Mouse (Mus musculus) ES-Bruce4 (cell line): Measurements from ENCODE around the gene Slc45a3. TPM values are rescaled to one million over a fixed set of nuclear protein-coding genes. Genes with fewer than 3 reads are reported as not detected.

Experiments used
- H3K27ac ChIP-seq: 2 replicates; pipeline ENCODE4 v1.5.1; 2012; ENCODE audit warnings: low read length, inconsistent platforms; ENCODE audit not compliant: insufficient read depth
- H3K27me3 ChIP-seq: 2 replicates; pipeline ENCODE4 v1.6.1; 2012; ENCODE audit warnings: mild to moderate bottlenecking, low read length, inconsistent platforms; ENCODE audit not compliant: control insufficient read depth, poor library complexity, insufficient read depth, severe bottlenecking
- H3K36me3 ChIP-seq: 2 replicates; pipeline ENCODE4 v1.6.1; 2012; ENCODE audit warnings: inconsistent platforms, mild to moderate bottlenecking, low read length, moderate library complexity; ENCODE audit not compliant: control insufficient read depth, poor library complexity, insufficient read depth, severe bottlenecking
- H3K4me1 ChIP-seq: one replicate; pipeline ENCODE4 v1.8.1; 2011; ENCODE audit warnings: low read length; ENCODE audit not compliant: control insufficient read depth, insufficient read depth
- H3K4me3 ChIP-seq: 2 replicates; pipeline ENCODE4 v1.5.1; 2011; ENCODE audit warnings: low read depth, mild to moderate bottlenecking, low read length
- H3K9ac ChIP-seq: 2 replicates; pipeline ENCODE4 v1.6.1; 2012; ENCODE audit warnings: low read depth, mild to moderate bottlenecking, inconsistent platforms; ENCODE audit not compliant: poor library complexity, severe bottlenecking
- H3K9me3 ChIP-seq: replicated peaks from 2 replicates; pipeline ENCODE4 v1.6.1; 2012; ENCODE audit warnings: mild to moderate bottlenecking, low read length, inconsistent platforms; ENCODE audit not compliant: control insufficient read depth, poor library complexity, insufficient read depth, severe bottlenecking
- CTCF ChIP-seq: IDR thresholded peaks from one replicate; pipeline ENCODE4 v1.8.1; 2011; ENCODE audit warnings: low read depth, low read length
- EP300 ChIP-seq: IDR thresholded peaks from 2 replicates; pipeline ENCODE4 v1.6.1; 2011; ENCODE audit warnings: low read depth, low read length; ENCODE audit not compliant: insufficient read depth
- POLR2A ChIP-seq: IDR thresholded peaks from one replicate; pipeline ENCODE4 v1.8.1; 2011; ENCODE audit warnings: low read length; ENCODE audit not compliant: insufficient read depth
- polyA plus RNA-seq: library from polyadenylated mRNA; stranded (reverse); fragments of >200 nt; gene quantifications from 2 replicates; pipeline ENCODE4 v1.2.4, GENCODE M21; 2011; ENCODE audit warnings: low read depth; ENCODE audit not compliant: missing spikeins, insufficient read depth, insufficient read length

Gene Slc45a3
- polyA plus RNA-seq, 1 experiment, result 3.3 TPM

DNA sequence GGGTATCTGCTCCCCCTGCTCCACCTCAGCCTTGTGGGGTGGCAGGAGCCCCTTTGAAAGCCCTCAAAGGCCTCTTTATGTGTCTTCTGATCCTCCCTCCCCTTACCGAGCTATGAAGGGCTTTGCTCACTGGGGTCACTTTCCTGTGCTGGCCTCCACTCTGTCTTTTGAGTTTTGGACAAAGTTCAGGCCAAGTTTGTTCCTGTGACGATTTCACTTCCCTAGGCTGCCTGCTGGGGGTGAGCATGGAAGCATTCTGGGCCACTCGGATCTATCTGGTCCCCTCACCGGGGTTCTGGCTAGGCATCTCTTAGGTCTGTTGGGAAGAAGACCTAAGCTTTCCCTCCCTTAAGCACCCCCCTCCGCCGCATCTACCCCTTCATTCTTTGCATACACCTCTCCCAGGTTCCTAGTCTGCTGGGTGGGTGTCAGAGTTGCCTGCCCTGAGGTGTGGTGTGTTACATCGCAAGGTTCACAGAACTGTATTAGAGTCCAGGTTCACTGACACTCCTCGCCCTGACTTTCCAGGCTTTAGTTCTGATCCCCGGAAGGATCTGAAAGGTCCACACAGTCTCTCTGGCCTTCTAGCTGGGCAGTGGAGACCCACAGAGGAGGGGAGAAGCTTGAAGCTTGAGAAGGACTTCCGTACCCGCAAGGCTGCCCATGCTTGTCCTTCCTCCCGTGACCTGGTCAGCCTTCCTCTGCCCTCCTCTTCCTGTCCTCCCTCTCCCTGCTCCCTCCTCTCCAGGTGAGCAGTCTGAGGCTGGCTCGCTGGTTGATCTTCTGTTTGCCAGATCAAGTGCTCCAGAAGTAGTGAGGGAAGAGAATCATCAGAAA is 9.9 kb downstream of the Slc45a3 start:
- H3K9me3 ChIP-seq, result no peaks in the 10 kb centered on the region
- no peak overlapping the region for H3K4me3 ChIP-seq
- TF ChIP-seq POLR2A (no peak), EP300 (no peak)
- no peaks in the 10 kb centered on the region for H3K36me3 ChIP-seq
- no peak overlapping the region for H3K9ac ChIP-seq
- H3K4me1 ChIP-seq, result peaks cover 6% of the 10 kb centered on the region
- H3K27me3 ChIP-seq, result no peaks in the 10 kb centered on the region
- H3K27ac ChIP-seq, result no peak overlapping the region

DNA sequence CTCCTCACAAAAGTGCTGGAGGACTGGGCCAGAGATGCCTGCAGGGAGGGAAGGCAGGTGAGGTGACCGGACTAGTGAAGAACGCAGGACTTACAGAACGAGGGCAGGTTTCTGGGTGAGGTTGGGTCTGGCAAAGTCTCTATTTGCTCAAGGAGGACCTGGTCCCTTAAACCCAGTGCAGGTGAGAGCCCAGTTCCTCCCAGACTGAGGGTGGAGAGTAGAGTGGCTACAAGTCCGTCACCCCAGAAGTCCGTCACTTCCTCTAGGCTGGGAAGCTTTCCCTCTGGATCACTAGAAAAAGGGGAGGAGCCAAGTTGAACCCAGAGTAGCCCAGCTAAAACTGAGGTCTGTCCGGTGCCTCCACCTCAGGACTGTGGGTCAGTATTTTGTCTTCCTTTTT is 11.2 kb downstream of the Slc45a3 start:
- Histone ChIP-seq H3K4me1 (peaks cover 6% of the 10 kb centered on the region), H3K4me3 (no peak overlapping the region), H3K27ac (no peak overlapping the region), H3K9ac (no peak overlapping the region), H3K27me3 (no peaks in the 10 kb centered on the region), H3K9me3 (no peaks in the 10 kb centered on the region), H3K36me3 (no peaks in the 10 kb centered on the region)
- TF ChIP-seq EP300, result no peak
- no peak for TF ChIP-seq CTCF
- TF ChIP-seq POLR2A, result no peak

- Histone ChIP-seq H3K9ac (no peak overlapping the region), H3K4me1 (peaks cover under 1% of the 10 kb centered on the region), H3K27ac (no peak overlapping the region), H3K27me3 (no peaks in the 10 kb centered on the region), H3K36me3 (no peaks in the 10 kb centered on the region), H3K9me3 (no peaks in the 10 kb centered on the region), H3K4me3 (no peak overlapping the region)
- TF ChIP-seq CTCF (no peak), POLR2A (no peak), EP300 (no peak)
Observed at GRCm38 (mm10) chr1:131976886-131977285, 14.1 kb downstream of the Slc45a3 start.

- Histone ChIP-seq H3K9me3 (no peaks in the 10 kb centered on the region), H3K4me1 (no peaks in the 10 kb centered on the region), H3K27me3 (no peaks in the 10 kb centered on the region), H3K36me3 (no peaks in the 10 kb centered on the region), H3K4me3 (no peak overlapping the region), H3K27ac (no peak overlapping the region), H3K9ac (no peak overlapping the region)
- no peak for TF ChIP-seq POLR2A
- TF ChIP-seq CTCF, result no peak
- TF ChIP-seq EP300, result no peak
Observed at GRCm38 (mm10) chr1:131980471-131980870, 17.7 kb downstream of the Slc45a3 start.

DNA sequence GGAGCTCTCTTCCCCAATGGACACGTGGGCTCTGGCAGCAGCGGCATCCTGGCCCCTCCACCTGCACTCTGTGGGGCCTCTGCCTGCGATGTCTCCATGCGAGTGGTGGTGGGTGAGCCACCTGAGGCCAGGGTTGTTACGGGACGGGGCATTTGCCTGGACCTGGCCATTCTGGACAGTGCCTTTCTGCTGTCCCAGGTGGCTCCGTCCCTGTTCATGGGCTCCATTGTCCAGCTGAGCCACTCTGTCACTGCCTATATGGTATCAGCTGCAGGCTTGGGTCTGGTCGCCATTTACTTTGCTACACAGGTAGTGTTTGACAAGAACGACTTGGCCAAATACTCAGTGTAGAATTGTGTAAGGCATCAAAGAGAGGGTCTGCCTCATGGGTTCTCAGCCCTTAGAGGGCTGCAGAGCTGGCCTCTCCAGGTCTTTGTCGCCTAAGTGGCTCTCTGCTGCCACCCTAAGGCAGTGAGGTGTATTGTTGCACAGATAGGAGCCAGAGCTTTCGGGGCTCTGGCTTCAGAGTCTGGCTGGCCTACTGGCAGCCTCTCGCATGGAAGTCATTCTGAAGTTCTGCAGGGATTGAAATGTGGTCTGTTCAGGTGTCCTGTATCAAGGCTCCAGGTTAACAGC is 18.7 kb downstream of the Slc45a3 start:
- H3K27me3 ChIP-seq, result no peaks in the 10 kb centered on the region
- H3K4me1 ChIP-seq, result no peaks in the 10 kb centered on the region
- H3K9me3 ChIP-seq, result no peaks in the 10 kb centered on the region
- H3K9ac ChIP-seq, result no peak overlapping the region
- H3K27ac ChIP-seq, result no peak overlapping the region
- no peaks in the 10 kb centered on the region for H3K36me3 ChIP-seq
- TF ChIP-seq EP300 (no peak), POLR2A (no peak), CTCF (peak; percentile 87)
- H3K4me3 ChIP-seq, result no peak overlapping the region

GRCm38 (mm10) chr1:131982907-131983306 is 20.1 kb downstream of the Slc45a3 start:
- Histone ChIP-seq H3K4me1 (no peaks in the 10 kb centered on the region), H3K4me3 (no peak overlapping the region), H3K9me3 (no peaks in the 10 kb centered on the region), H3K27me3 (no peaks in the 10 kb centered on the region), H3K27ac (no peak overlapping the region), H3K9ac (no peak overlapping the region), H3K36me3 (no peaks in the 10 kb centered on the region)
- TF ChIP-seq CTCF, result peak; percentile 99
- no peak for TF ChIP-seq POLR2A
